Mouse (Mus musculus): Measurements from ENCODE around the gene Adamts8. TPM values are rescaled to one million over a fixed set of nuclear protein-coding genes. Genes with fewer than 3 reads are reported as not detected.

Gene Adamts8
- total and polyA plus RNA-seq, 3 experiments: not detected

DNA sequence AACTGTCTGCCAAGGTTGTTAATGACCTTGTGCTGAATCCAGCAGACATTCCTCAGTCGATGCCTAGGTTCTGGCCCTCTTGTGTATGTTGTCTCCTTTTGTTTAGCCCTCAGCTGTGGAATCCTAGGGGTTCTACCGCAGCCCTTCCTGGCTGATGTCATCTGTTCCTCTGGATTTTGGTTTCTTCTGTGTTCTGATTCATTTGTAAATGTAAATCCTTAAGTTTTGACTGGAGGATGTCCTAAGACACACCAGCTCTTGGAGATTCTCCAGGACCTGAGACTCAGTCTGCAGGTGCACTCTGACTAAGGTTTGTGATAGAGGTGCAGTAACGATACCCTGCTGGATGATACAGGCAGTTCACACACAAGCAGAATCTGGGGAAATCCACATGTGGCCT is 27.6 kb downstream of the Adamts8 start:
- Histone ChIP-seq H3K36me3 (ENCODE audit: control insufficient read depth in 1 of 2, insufficient read depth in 2 of 2, low read length in 2 of 2) (no peaks in the 10 kb centered on the region), H3K27ac (ENCODE audit: control insufficient read depth, low read depth, low read length) (no peak overlapping the region), H3K27me3 (ENCODE audit: control insufficient read depth in 1 of 2, insufficient read depth in 2 of 2, low read length in 2 of 2) (no peaks in the 10 kb centered on the region), H3K4me3 (ENCODE audit: control insufficient read depth in 1 of 2, insufficient read depth in 1 of 2, low read depth in 2 of 2, low read length in 2 of 2) (no peak overlapping the region), H3K79me2 (ENCODE audit: control insufficient read depth, insufficient read depth, low read length, poor library complexity) (no peaks in the 10 kb centered on the region), H3K9ac (ENCODE audit: control insufficient read depth, low read depth, low read length, poor library complexity, severe bottlenecking) (no peak overlapping the region), H3K9me3 (replicated peaks; ENCODE audit: insufficient read depth, low read length) (no peaks in the 10 kb centered on the region), H3K4me1 (ENCODE audit: control insufficient read depth in 1 of 2, insufficient read depth in 2 of 2, low read length in 2 of 2) (no peaks in the 10 kb centered on the region)
- TF ChIP-seq CHD1 (IDR thresholded peaks at IDR 0.05; ENCODE audit: low read depth, low read length) (no peak), ZMIZ1 (IDR thresholded peaks at IDR 0.05; ENCODE audit: low read depth, low read length) (no peak), POLR2AphosphoS5 (IDR thresholded peaks at IDR 0.05; ENCODE audit: borderline replicate concordance, low read depth, low read length) (no peak), GATA1 (IDR thresholded peaks at IDR 0.05; ENCODE audit: low read depth, low read length) (no peak), NRF1 (IDR thresholded peaks at IDR 0.05; ENCODE audit: insufficient read depth, low read depth, low read length, poor library complexity, severe bottlenecking) (no peak), EP300 (IDR thresholded peaks at IDR 0.05; ENCODE audit: low read depth in 1 of 2, low read length in 2 of 2) (no peak), BHLHE40 (IDR thresholded peaks at IDR 0.05; ENCODE audit: borderline replicate concordance, low read depth, low read length) (no peak), MAZ (IDR thresholded peaks at IDR 0.05; ENCODE audit: low read depth, low read length) (no peak), MAFK (IDR thresholded peaks at IDR 0.05; ENCODE audit: borderline replicate concordance, low read depth, low read length) (no peak), MYC (IDR thresholded peaks at IDR 0.05; ENCODE audit: low read depth, low read length) (no peak), RAD21 (IDR thresholded peaks at IDR 0.05; ENCODE audit: low read depth, low read length) (no peak)
- no peak for DNase-seq (ENCODE audit: low read depth, low spot score)

DNA sequence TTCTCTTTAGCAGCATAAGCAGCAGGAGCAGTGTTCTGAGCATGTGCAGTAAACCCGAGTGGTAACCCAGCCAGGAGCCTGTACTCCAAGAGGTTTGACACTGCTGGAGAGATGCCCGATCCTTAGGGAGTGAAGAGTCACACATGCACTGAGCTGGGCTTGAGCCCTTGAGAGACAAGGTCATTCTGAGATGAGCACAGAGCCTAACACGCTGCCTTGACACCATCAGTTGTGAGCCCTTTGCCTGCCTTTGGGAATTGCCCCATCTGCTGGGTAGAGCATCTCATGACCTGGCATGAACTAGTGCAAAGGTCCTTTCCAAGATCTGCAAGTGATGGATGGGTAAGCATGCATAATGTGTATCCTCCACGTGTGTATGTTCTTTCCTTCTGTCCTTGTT is 29.6 kb downstream of the Adamts8 start:
- Histone ChIP-seq H3K4me1 (ENCODE audit: control insufficient read depth in 1 of 2, insufficient read depth in 2 of 2, low read length in 2 of 2) (no peaks in the 10 kb centered on the region), H3K9me3 (replicated peaks; ENCODE audit: insufficient read depth, low read length) (no peaks in the 10 kb centered on the region), H3K4me3 (ENCODE audit: control insufficient read depth in 1 of 2, insufficient read depth in 1 of 2, low read depth in 2 of 2, low read length in 2 of 2) (no peak overlapping the region), H3K27me3 (ENCODE audit: control insufficient read depth in 1 of 2, insufficient read depth in 2 of 2, low read length in 2 of 2) (no peaks in the 10 kb centered on the region), H3K9ac (ENCODE audit: control insufficient read depth, low read depth, low read length, poor library complexity, severe bottlenecking) (no peak overlapping the region), H3K27ac (ENCODE audit: control insufficient read depth, low read depth, low read length) (no peak overlapping the region), H3K79me2 (ENCODE audit: control insufficient read depth, insufficient read depth, low read length, poor library complexity) (no peaks in the 10 kb centered on the region), H3K36me3 (ENCODE audit: control insufficient read depth in 1 of 2, insufficient read depth in 2 of 2, low read length in 2 of 2) (no peaks in the 10 kb centered on the region)
- TF ChIP-seq HCFC1 (IDR thresholded peaks at IDR 0.05; ENCODE audit: low read depth, low read length) (no peak), UBTF (IDR thresholded peaks at IDR 0.05; ENCODE audit: borderline replicate concordance, insufficient read depth, low read depth, low read length) (no peak), POLR2AphosphoS2 (IDR thresholded peaks at IDR 0.05; ENCODE audit: low read length) (no peak), SMC3 (IDR thresholded peaks at IDR 0.05; ENCODE audit: low read depth, low read length) (no peak), GABPA (IDR thresholded peaks at IDR 0.05; ENCODE audit: low read depth, low read length) (no peak)
- no peak for DNase-seq (ENCODE audit: low read depth, low spot score)
